Mouse (Mus musculus): ENCODE results near the gene Selplg. TPM values are rescaled to one million over a fixed set of nuclear protein-coding genes. Genes with fewer than 3 reads are reported as not detected.
A peak's percentile ranks its signal among the peaks of the same experiment; 100 is the strongest.

The Selplg gene
- polyA plus RNA-seq, 1 experiment from 2014 or later = 2.5 TPM

GRCm38 (mm10) chr5:113852463-113852862 lies 20.0 kb upstream of the Selplg start:
- Histone ChIP-seq H3K9ac (no peak overlapping the region), H3K27me3 (no peaks in the 10 kb centered on the region), H3K27ac (no peak overlapping the region), H3K4me2 (replicated peaks) (no peak overlapping the region), H3K4me1 (peaks cover 3% of the 10 kb centered on the region), H3K36me3 (peaks cover 44% of the 10 kb centered on the region), H3K9me3 (no peaks in the 10 kb centered on the region), H3K4me3 (no peak overlapping the region)
- WGBS = 86% methylated on average over 7 of the region's 7 CpGs
- ATAC-seq (ENCODE audit: low FRiP score, low read depth) = no peak

GRCm38 (mm10) chr5:113850680-113851230 lies 18.3 kb upstream of the Selplg start:
- no peak overlapping the region for H3K4me3 ChIP-seq
- H3K27ac ChIP-seq = no peak overlapping the region
- no peak for ATAC-seq (ENCODE audit: low FRiP score, low read depth)
- H3K4me2 ChIP-seq (replicated peaks) = no peak overlapping the region
- peaks cover 61% of the 10 kb centered on the region for H3K36me3 ChIP-seq
- no peaks in the 10 kb centered on the region for H3K27me3 ChIP-seq
- H3K9ac ChIP-seq = no peak overlapping the region
- H3K9me3 ChIP-seq = no peaks in the 10 kb centered on the region
- H3K4me1 ChIP-seq = no peaks in the 10 kb centered on the region
- 83% methylated on average over 8 of the region's 8 CpGs for WGBS

GRCm38 (mm10) chr5:113847636-113848035 lies 15.2 kb upstream of the Selplg start:
- Histone ChIP-seq H3K27me3 (no peaks in the 10 kb centered on the region), H3K4me3 (no peak overlapping the region), H3K4me1 (no peaks in the 10 kb centered on the region), H3K9me3 (no peaks in the 10 kb centered on the region), H3K27ac (no peak overlapping the region), H3K36me3 (peaks cover 90% of the 10 kb centered on the region), H3K4me2 (replicated peaks) (no peak overlapping the region), H3K9ac (no peak overlapping the region)
- ATAC-seq (ENCODE audit: low FRiP score, low read depth) = no peak
- 91% methylated on average over 9 of the region's 9 CpGs for WGBS

GRCm38 (mm10) chr5:113846656-113847055 lies 14.2 kb upstream of the Selplg start:
- no peak for ATAC-seq (ENCODE audit: low FRiP score, low read depth)
- Histone ChIP-seq H3K36me3 (peaks cover 92% of the 10 kb centered on the region), H3K9ac (no peak overlapping the region), H3K9me3 (no peaks in the 10 kb centered on the region), H3K4me3 (no peak overlapping the region), H3K4me1 (no peaks in the 10 kb centered on the region), H3K27ac (no peak overlapping the region), H3K4me2 (replicated peaks) (no peak overlapping the region), H3K27me3 (no peaks in the 10 kb centered on the region)
- WGBS = 90% methylated on average over 8 of the region's 8 CpGs

- peaks cover 83% of the 10 kb centered on the region for H3K36me3 ChIP-seq
- no peak overlapping the region for H3K9ac ChIP-seq
- H3K4me3 ChIP-seq = no peak overlapping the region
- H3K27me3 ChIP-seq = no peaks in the 10 kb centered on the region
- no peak for ATAC-seq (ENCODE audit: low FRiP score, low read depth)
- no peaks in the 10 kb centered on the region for H3K4me1 ChIP-seq
- no peak overlapping the region for H3K27ac ChIP-seq
- H3K9me3 ChIP-seq = no peaks in the 10 kb centered on the region
- no peak overlapping the region for H3K4me2 ChIP-seq (replicated peaks)
- 86% methylated on average over 8 of the region's 8 CpGs for WGBS
Measured at GRCm38 (mm10) chr5:113845627-113846026, 13.2 kb upstream of the Selplg start.

- Histone ChIP-seq H3K27me3 (no peaks in the 10 kb centered on the region), H3K9ac (no peak overlapping the region; the same call in 1 of the 2 replicates), H3K4me1 (no peaks in the 10 kb centered on the region), H3K4me3 (no peak overlapping the region), H3K9me3 (no peaks in the 10 kb centered on the region), H3K36me3 (peaks cover 78% of the 10 kb centered on the region), H3K27ac (0 out of 2 replicates have a peak overlapping the region, but pooled peaks have one; percentile 28), H3K4me2 (replicated peaks) (no peak overlapping the region)
- ATAC-seq (ENCODE audit: low FRiP score, low read depth) = no peak
- WGBS = 54% methylated on average over 7 of the region's 7 CpGs
Measured at GRCm38 (mm10) chr5:113844721-113845120, 12.3 kb upstream of the Selplg start.

GRCm38 (mm10) chr5:113844106-113844505 lies 11.7 kb upstream of the Selplg start:
- Histone ChIP-seq H3K9me3 (no peaks in the 10 kb centered on the region), H3K4me2 (replicated peaks) (peak overlapping the region; percentile 16; the same call in 1 of the 2 replicates), H3K27ac (no peak overlapping the region), H3K4me1 (no peaks in the 10 kb centered on the region), H3K36me3 (peaks cover 71% of the 10 kb centered on the region), H3K4me3 (no peak overlapping the region), H3K27me3 (no peaks in the 10 kb centered on the region), H3K9ac (no peak overlapping the region; the same call in 1 of the 2 replicates)
- ATAC-seq (ENCODE audit: low FRiP score, low read depth) = no peak
- 75% methylated on average over 15 of the region's 15 CpGs for WGBS

GRCm38 (mm10) chr5:113842906-113843305 lies 10.5 kb upstream of the Selplg start:
- no peak overlapping the region for H3K9ac ChIP-seq
- no peak overlapping the region for H3K27ac ChIP-seq
- H3K9me3 ChIP-seq = no peaks in the 10 kb centered on the region
- no peak overlapping the region for H3K4me3 ChIP-seq
- H3K4me2 ChIP-seq (replicated peaks) = no peak overlapping the region
- no peak for ATAC-seq (ENCODE audit: low FRiP score, low read depth)
- H3K27me3 ChIP-seq = no peaks in the 10 kb centered on the region
- H3K4me1 ChIP-seq = no peaks in the 10 kb centered on the region
- H3K36me3 ChIP-seq = peaks cover 60% of the 10 kb centered on the region
- 90% methylated on average over 9 of the region's 9 CpGs for WGBS

- Histone ChIP-seq H3K27ac (no peak overlapping the region), H3K9ac (no peak overlapping the region), H3K36me3 (peaks cover 54% of the 10 kb centered on the region), H3K9me3 (no peaks in the 10 kb centered on the region), H3K27me3 (no peaks in the 10 kb centered on the region), H3K4me1 (no peaks in the 10 kb centered on the region), H3K4me2 (replicated peaks) (no peak overlapping the region), H3K4me3 (no peak overlapping the region)
- ATAC-seq (ENCODE audit: low FRiP score, low read depth) = no peak
- WGBS = 88% methylated on average over 9 of the region's 9 CpGs
Measured at GRCm38 (mm10) chr5:113842244-113842643, 9.8 kb upstream of the Selplg start.

GRCm38 (mm10) chr5:113841243-113842225 lies 9.1 kb upstream of the Selplg start:
- 69% methylated on average over 23 of the region's 23 CpGs for WGBS
- H3K4me1 ChIP-seq = no peaks in the 10 kb centered on the region
- no peak overlapping the region for H3K4me3 ChIP-seq
- no peaks in the 10 kb centered on the region for H3K9me3 ChIP-seq
- H3K27me3 ChIP-seq = no peaks in the 10 kb centered on the region
- H3K27ac ChIP-seq = no peak overlapping the region
- H3K36me3 ChIP-seq = peaks cover 47% of the 10 kb centered on the region
- H3K9ac ChIP-seq = no peak overlapping the region
- H3K4me2 ChIP-seq (replicated peaks) = no peak overlapping the region
- ATAC-seq (ENCODE audit: low FRiP score, low read depth) = no peak

GRCm38 (mm10) chr5:113840443-113840842 lies 8.0 kb upstream of the Selplg start:
- no peaks in the 10 kb centered on the region for H3K9me3 ChIP-seq
- WGBS = 92% methylated on average over 4 of the region's 4 CpGs
- no peaks in the 10 kb centered on the region for H3K4me1 ChIP-seq
- no peaks in the 10 kb centered on the region for H3K27me3 ChIP-seq
- no peak overlapping the region for H3K4me2 ChIP-seq (replicated peaks)
- H3K9ac ChIP-seq = no peak overlapping the region
- no peak overlapping the region for H3K27ac ChIP-seq
- H3K4me3 ChIP-seq = no peak overlapping the region
- ATAC-seq (ENCODE audit: low FRiP score, low read depth) = no peak
- peaks cover 36% of the 10 kb centered on the region for H3K36me3 ChIP-seq

- Histone ChIP-seq H3K4me2 (replicated peaks) (no peak overlapping the region), H3K9me3 (no peaks in the 10 kb centered on the region), H3K4me3 (no peak overlapping the region), H3K9ac (no peak overlapping the region), H3K27me3 (no peaks in the 10 kb centered on the region), H3K27ac (no peak overlapping the region), H3K36me3 (peaks cover 5% of the 10 kb centered on the region; the same call in 1 of the 2 replicates), H3K4me1 (peaks cover 6% of the 10 kb centered on the region)
- ATAC-seq (ENCODE audit: low FRiP score, low read depth) = no peak
- 81% methylated on average over 10 of the region's 10 CpGs for WGBS
Measured at GRCm38 (mm10) chr5:113836961-113837360, 4.5 kb upstream of the Selplg start.
